Mouse (Mus musculus): ENCODE data around the gene Gm20388.

- TF ChIP-seq CTCF (IDR thresholded peaks at IDR 0.05; ENCODE audit: extremely low read depth, insufficient read depth, low read length) = no peak
- TF ChIP-seq POLR2A (IDR thresholded peaks at IDR 0.05; ENCODE audit: extremely low read depth, insufficient read depth, low read length) = no peak
These were observed 368.8 kb downstream of the Gm20388 start for GRCm38 (mm10) chr8:120279418-120279817.

All from cortical plate, adult 2 months (tissue).